Mouse (Mus musculus) hindbrain, embryonic 13.5 days (tissue): Measurements from ENCODE around the gene Tnfrsf4. TPM values are rescaled to one million over a fixed set of nuclear protein-coding genes. Genes with fewer than 3 reads are reported as not detected.

ENCODE experiments used
- ATAC-seq: fragments of 200-750 bp; cut with Nextera tagmentation; 2 replicates; pipeline ENCODE4 v1.8.0; 2017; ENCODE audit warnings: moderate TSS enrichment; ENCODE audit not compliant: low FRiP score
- H3K27ac ChIP-seq: fragments of 300-500 bp; sonication (generic); 2 replicates; pipeline ENCODE4 v1.5.1; 2015; ENCODE audit warnings: inconsistent platforms, mild to moderate bottlenecking, moderate library complexity
- H3K27me3 ChIP-seq: fragments of 300-500 bp; sonication (generic); 2 replicates; pipeline ENCODE4 v1.6.1; 2015; ENCODE audit warnings: mild to moderate bottlenecking, inconsistent platforms
- H3K36me3 ChIP-seq: fragments of 300-500 bp; sonication (generic); 2 replicates; pipeline ENCODE4 v1.6.1; 2015; ENCODE audit warnings: mild to moderate bottlenecking, inconsistent platforms
- H3K4me1 ChIP-seq: fragments of 300-500 bp; sonication (generic); replicated peaks from 2 replicates; pipeline ENCODE4 v1.6.1; 2015; ENCODE audit warnings: inconsistent platforms
- H3K4me2 ChIP-seq: fragments of 300-500 bp; sonication (generic); 2 replicates; pipeline ENCODE4 v1.6.1; 2015; ENCODE audit warnings: inconsistent platforms, mild to moderate bottlenecking, moderate library complexity
- H3K4me3 ChIP-seq: fragments of 300-500 bp; sonication (generic); 2 replicates; pipeline ENCODE4 v1.5.1; 2015; ENCODE audit warnings: mild to moderate bottlenecking, inconsistent platforms
- H3K9ac ChIP-seq: fragments of 300-500 bp; sonication (generic); 2 replicates; pipeline ENCODE4 v1.6.1; 2015; ENCODE audit warnings: mild to moderate bottlenecking, inconsistent platforms
- H3K9me3 ChIP-seq: fragments of 300-500 bp; sonication (generic); 2 replicates; pipeline ENCODE4 v1.6.1; 2016; ENCODE audit warnings: inconsistent platforms
- WGBS: fragments of 180-500 bp; shearing (Covaris S2); methylation state at CpG from one replicate; pipeline ENCODE4 v1.1.7; 2015; 5-methylcytosine and 5-hydroxymethylcytosine counted together
- polyA plus RNA-seq: library from polyadenylated mRNA; unstranded; fragments of >200 nt; fragmentation: Nextera tagmentation; extraction: Ambion mirVana; gene quantifications from 2 replicates; pipeline ENCODE4 v1.2.1, GENCODE M21; 2015

Tnfrsf4 gene
- polyA plus RNA-seq, 1 experiment from 2014 or later, result 0.55 TPM

- ATAC-seq, result peak; percentile 82
- Histone ChIP-seq H3K27me3 (no peaks in the 10 kb centered on the region), H3K4me2 (peak overlapping the region; percentile 87), H3K9me3 (no peaks in the 10 kb centered on the region), H3K36me3 (peaks cover 22% of the 10 kb centered on the region), H3K4me3 (peak overlapping the region; percentile 84), H3K4me1 (peaks cover 40% of the 10 kb centered on the region), H3K9ac (peak overlapping the region; percentile 89), H3K27ac (peak overlapping the region; percentile 95)
- under 1% methylated on average over 70 of the region's 70 CpGs for WGBS
These were observed 20.6 kb upstream of the Tnfrsf4 start for GRCm38 (mm10) chr4:155992906-155993547.

- H3K9ac ChIP-seq, result peak overlapping the region; percentile 89
- peaks cover 28% of the 10 kb centered on the region for H3K36me3 ChIP-seq
- H3K27me3 ChIP-seq, result no peaks in the 10 kb centered on the region
- H3K4me2 ChIP-seq, result peak overlapping the region; percentile 87
- H3K4me3 ChIP-seq, result peak overlapping the region; percentile 84
- H3K27ac ChIP-seq, result peak overlapping the region; percentile 95
- ATAC-seq, result no peak
- WGBS, result 7% methylated on average over 15 of the region's 15 CpGs
- peaks cover 40% of the 10 kb centered on the region for H3K4me1 ChIP-seq
- no peaks in the 10 kb centered on the region for H3K9me3 ChIP-seq
These were observed 20.0 kb upstream of the Tnfrsf4 start for GRCm38 (mm10) chr4:155993606-155994005.

GRCm38 (mm10) chr4:156004109-156004508 is 9.5 kb upstream of the Tnfrsf4 start:
- H3K4me2 ChIP-seq, result no peak overlapping the region
- no peak for ATAC-seq
- no peaks in the 10 kb centered on the region for H3K4me1 ChIP-seq
- H3K27me3 ChIP-seq, result no peaks in the 10 kb centered on the region
- peaks cover 93% of the 10 kb centered on the region for H3K36me3 ChIP-seq
- H3K9ac ChIP-seq, result no peak overlapping the region
- H3K27ac ChIP-seq, result no peak overlapping the region
- no peaks in the 10 kb centered on the region for H3K9me3 ChIP-seq
- 91% methylated on average over 3 of the region's 3 CpGs for WGBS
- no peak overlapping the region for H3K4me3 ChIP-seq

- 96% methylated on average over 4 of the region's 4 CpGs for WGBS
- ATAC-seq, result no peak
- no peaks in the 10 kb centered on the region for H3K9me3 ChIP-seq
These were observed 5.3 kb upstream of the Tnfrsf4 start for GRCm38 (mm10) chr4:156008369-156008768.

GRCm38 (mm10) chr4:156014436-156014835 is 793 bp downstream of the Tnfrsf4 start:
- WGBS, result 94% methylated on average over 2 of the region's 2 CpGs
- Histone ChIP-seq H3K27me3 (no peaks in the 10 kb centered on the region), H3K9ac (no peak overlapping the region), H3K4me1 (no peaks in the 10 kb centered on the region), H3K4me3 (no peak overlapping the region), H3K27ac (no peak overlapping the region), H3K36me3 (peaks cover 70% of the 10 kb centered on the region), H3K9me3 (no peaks in the 10 kb centered on the region), H3K4me2 (no peak overlapping the region)
- ATAC-seq, result no peak

More at GRCm38 (mm10) chr4:156008369-156008768, 5.3 kb upstream of the Tnfrsf4 start:
- Histone ChIP-seq H3K4me3 (no peak overlapping the region), H3K4me2 (no peak overlapping the region), H3K4me1 (no peaks in the 10 kb centered on the region), H3K36me3 (peaks cover 94% of the 10 kb centered on the region), H3K27ac (no peak overlapping the region), H3K9ac (no peak overlapping the region), H3K27me3 (no peaks in the 10 kb centered on the region)

- no peak overlapping the region for H3K9ac ChIP-seq
- no peak overlapping the region for H3K4me3 ChIP-seq
- no peaks in the 10 kb centered on the region for H3K9me3 ChIP-seq
- WGBS, result 89% methylated on average over 12 of the region's 12 CpGs
- no peak for ATAC-seq
- no peaks in the 10 kb centered on the region for H3K27me3 ChIP-seq
- H3K36me3 ChIP-seq, result peaks cover 31% of the 10 kb centered on the region
- H3K27ac ChIP-seq, result no peak overlapping the region
- H3K4me2 ChIP-seq, result no peak overlapping the region
- H3K4me1 ChIP-seq, result no peaks in the 10 kb centered on the region
These were observed 6.1 kb downstream of the Tnfrsf4 start for GRCm38 (mm10) chr4:156019771-156020170.

- no peak overlapping the region for H3K27ac ChIP-seq
- H3K9ac ChIP-seq, result no peak overlapping the region
- peaks cover 26% of the 10 kb centered on the region for H3K36me3 ChIP-seq
- no peaks in the 10 kb centered on the region for H3K27me3 ChIP-seq
- H3K4me2 ChIP-seq, result no peak overlapping the region
- no peak for ATAC-seq
- 81% methylated on average over 3 of the region's 3 CpGs for WGBS
- H3K4me3 ChIP-seq, result no peak overlapping the region
- H3K9me3 ChIP-seq, result no peaks in the 10 kb centered on the region
- H3K4me1 ChIP-seq, result no peaks in the 10 kb centered on the region
These were observed 7.7 kb downstream of the Tnfrsf4 start for GRCm38 (mm10) chr4:156021381-156021780.

GRCm38 (mm10) chr4:156021942-156022419 is 8.3 kb downstream of the Tnfrsf4 start:
- 82% methylated on average over 9 of the region's 9 CpGs for WGBS
- ATAC-seq, result no peak
- Histone ChIP-seq H3K4me1 (no peaks in the 10 kb centered on the region), H3K4me3 (no peak overlapping the region), H3K4me2 (no peak overlapping the region), H3K36me3 (peaks cover 29% of the 10 kb centered on the region), H3K9me3 (no peaks in the 10 kb centered on the region), H3K27ac (no peak overlapping the region), H3K27me3 (no peaks in the 10 kb centered on the region), H3K9ac (no peak overlapping the region)

- peaks cover 45% of the 10 kb centered on the region for H3K36me3 ChIP-seq
- H3K4me2 ChIP-seq, result no peak overlapping the region
- WGBS, result 86% methylated on average over 9 of the region's 9 CpGs
- no peak for ATAC-seq
- no peaks in the 10 kb centered on the region for H3K9me3 ChIP-seq
- H3K27me3 ChIP-seq, result no peaks in the 10 kb centered on the region
- H3K27ac ChIP-seq, result no peak overlapping the region
- H3K4me1 ChIP-seq, result no peaks in the 10 kb centered on the region
- no peak overlapping the region for H3K4me3 ChIP-seq
- H3K9ac ChIP-seq, result no peak overlapping the region
These were observed 9.9 kb downstream of the Tnfrsf4 start for GRCm38 (mm10) chr4:156023520-156023919.

GRCm38 (mm10) chr4:156024184-156024583 is 10.5 kb downstream of the Tnfrsf4 start:
- Histone ChIP-seq H3K36me3 (peaks cover 48% of the 10 kb centered on the region), H3K27me3 (no peaks in the 10 kb centered on the region), H3K4me1 (no peaks in the 10 kb centered on the region), H3K9me3 (no peaks in the 10 kb centered on the region), H3K4me2 (no peak overlapping the region), H3K4me3 (no peak overlapping the region), H3K27ac (no peak overlapping the region), H3K9ac (no peak overlapping the region)
- WGBS, result 96% methylated on average over 7 of the region's 7 CpGs
- ATAC-seq, result no peak

- Histone ChIP-seq H3K27ac (no peak within 1 kb of the TSS), H3K9me3 (no peaks in the 10 kb centered on the region), H3K27me3 (no peaks in the 10 kb centered on the region), H3K4me2 (no peak within 1 kb of the TSS), H3K9ac (no peak within 1 kb of the TSS), H3K36me3 (peaks cover 46% of the 10 kb centered on the region), H3K4me1 (peaks cover 11% of the 10 kb centered on the region), H3K4me3 (no peak within 1 kb of the TSS)
- 66% methylated on average over 4 of the region's 4 CpGs for WGBS
- no peak for ATAC-seq
These were observed 12.4 kb downstream of the Tnfrsf4 start, which contains the start of gene Tnfrsf18 for GRCm38 (mm10) chr4:156026013-156026412. Tnfrsf18 (plus strand) TSS chr4:156026164.

- H3K27ac ChIP-seq, result no peak overlapping the region
- H3K27me3 ChIP-seq, result no peaks in the 10 kb centered on the region
- H3K4me3 ChIP-seq, result no peak overlapping the region
- H3K4me1 ChIP-seq, result peaks cover 32% of the 10 kb centered on the region
- WGBS, result 89% methylated on average over 7 of the region's 7 CpGs
- H3K36me3 ChIP-seq, result peaks cover 39% of the 10 kb centered on the region
- ATAC-seq, result no peak
- no peak overlapping the region for H3K4me2 ChIP-seq
- no peak overlapping the region for H3K9ac ChIP-seq
- H3K9me3 ChIP-seq, result no peaks in the 10 kb centered on the region
These were observed 14.9 kb downstream of the Tnfrsf4 start for GRCm38 (mm10) chr4:156028580-156028979.

GRCm38 (mm10) chr4:156030651-156031118 is 17.0 kb downstream of the Tnfrsf4 start:
- Histone ChIP-seq H3K4me2 (peak overlapping the region; percentile 76), H3K4me1 (peaks cover 42% of the 10 kb centered on the region), H3K27ac (peak overlapping the region; percentile 92), H3K9me3 (no peaks in the 10 kb centered on the region), H3K4me3 (peak overlapping the region; percentile 52), H3K27me3 (peaks cover 18% of the 10 kb centered on the region), H3K36me3 (peaks cover 36% of the 10 kb centered on the region), H3K9ac (peak overlapping the region; percentile 78)
- no peak; the same call in 1 of the 2 replicates for ATAC-seq
- 63% methylated on average over 9 of the region's 9 CpGs for WGBS
